In the genomic region with DNA sequence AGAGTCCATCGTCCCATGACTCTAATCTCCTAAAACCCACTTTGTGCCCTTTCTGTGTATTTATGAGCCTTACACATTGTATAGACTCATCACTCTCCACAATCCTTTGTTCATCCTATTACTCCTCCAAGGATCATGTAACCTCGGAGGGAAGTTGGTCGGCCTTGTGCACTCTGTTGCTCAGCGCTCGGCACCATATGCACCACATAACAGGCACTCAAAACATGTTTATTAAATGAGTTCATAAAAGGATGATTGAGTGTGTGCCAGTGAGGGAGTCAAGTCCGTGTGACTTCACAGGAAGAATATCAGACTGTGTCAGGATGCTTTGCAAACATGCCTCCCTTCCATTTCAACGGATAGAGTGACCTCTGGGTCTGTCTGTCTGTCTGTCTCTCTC, we compare ENCODE assay signal across 18 mouse cellular contexts.
"Had no signal": no experiment of that assay in that cellular context is flagged by ENCODE, and none has a peak within 500 bp of the region (broad histone marks: within the 10 kb centered on the region; RNA-seq: fewer than 3 reads in every experiment).

No protein-coding gene starts in this region.

- H3K9me3 ChIP-seq: intestine, embryonic 15.5 days; kidney, embryonic 15.5 days; limb, embryonic 12.5 days; limb, embryonic 15.5 days; megakaryocyte, embryonic 14.5 days; midbrain, embryonic 10.5 days; midbrain, embryonic 13.5 days had no signal

- H3K4me1 ChIP-seq: intestine, embryonic 15.5 days; kidney, embryonic 15.5 days; limb, embryonic 15.5 days; megakaryocyte, embryonic 14.5 days; midbrain, embryonic 10.5 days; midbrain, embryonic 13.5 days had no signal

- H3K36me3 ChIP-seq: intestine, embryonic 15.5 days; kidney, embryonic 15.5 days; limb, embryonic 12.5 days; limb, embryonic 15.5 days; midbrain, embryonic 10.5 days; midbrain, embryonic 13.5 days had no signal

- H3K4me2 ChIP-seq: intestine, embryonic 15.5 days; kidney, embryonic 15.5 days; limb, embryonic 12.5 days; limb, embryonic 15.5 days; liver, embryonic 11.5 days; midbrain, embryonic 13.5 days had no signal

- H3K4me3 ChIP-seq: intestine, embryonic 15.5 days; kidney, embryonic 15.5 days; limb, embryonic 12.5 days; limb, embryonic 15.5 days; megakaryocyte, embryonic 14.5 days; midbrain, embryonic 10.5 days; midbrain, embryonic 13.5 days had no signal

- H3K27ac ChIP-seq: intestine, embryonic 15.5 days; kidney, embryonic 15.5 days; limb, embryonic 12.5 days; limb, embryonic 15.5 days; liver, embryonic 14.5 days; midbrain, embryonic 10.5 days; midbrain, embryonic 13.5 days; stomach, postnatal 0 days had no signal

- ATAC-seq: intestine, embryonic 15.5 days; liver, postnatal 0 days; midbrain, embryonic 13.5 days; midbrain, embryonic 16.5 days had no signal

- H3K9ac ChIP-seq: intestine, embryonic 15.5 days; kidney, embryonic 15.5 days; limb, embryonic 12.5 days; limb, embryonic 15.5 days; liver, embryonic 14.5 days; liver, postnatal 0 days; midbrain, embryonic 13.5 days had no signal

- H3K27me3 ChIP-seq: intestine, embryonic 15.5 days; kidney, embryonic 15.5 days; limb, embryonic 12.5 days; limb, embryonic 15.5 days; megakaryocyte, embryonic 14.5 days; midbrain, embryonic 13.5 days had no signal

- DNase-seq: kidney, adult 11 months; kidney, adult 8-10 months; kidney, postnatal 10 days; kidney, postnatal 36 days; left cerebral cortex, postnatal 4 days; liver, postnatal 0 days; thymus, postnatal 25 days had no signal
